Mouse (Mus musculus) spleen, postnatal 36 days (tissue): ENCODE measurements around the gene Lekr1.
A peak's percentile ranks its signal among the peaks of the same experiment; 100 is the strongest.

Experiments used
- DNase-seq, 2 experiments: peaks; one replicate each; pipeline ENCODE4 v3.0.0; 2022; ENCODE audit warnings: low spot score in 2 of 2, mixed read lengths in 1 of 2

Gene Lekr1

GRCm38 (mm10) chr3:65656902-65657660, 8.9 kb upstream of the Lekr1 start:
- DNase-seq, result no peak

- DNase-seq, result no peak
Measured at GRCm38 (mm10) chr3:65658081-65658612, 7.9 kb upstream of the Lekr1 start.

GRCm38 (mm10) chr3:65658721-65659619, 7.1 kb upstream of the Lekr1 start:
- peak; percentile 72 to 75 for DNase-seq

GRCm38 (mm10) chr3:65659620-65659932, 6.5 kb upstream of the Lekr1 start:
- no peak for DNase-seq

- no peak for DNase-seq
Measured at GRCm38 (mm10) chr3:65660336-65660735, 5.7 kb upstream of the Lekr1 start.

GRCm38 (mm10) chr3:65661731-65662130, 4.3 kb upstream of the Lekr1 start:
- no peak for DNase-seq

- peak in 1 of 2 experiments; percentile 9 for DNase-seq
Measured at GRCm38 (mm10) chr3:65663176-65663575, 2.9 kb upstream of the Lekr1 start.

- peak in 1 of 2 experiments; percentile 29 for DNase-seq
Measured at GRCm38 (mm10) chr3:65670216-65670615, 4.2 kb downstream of the Lekr1 start.

DNA sequence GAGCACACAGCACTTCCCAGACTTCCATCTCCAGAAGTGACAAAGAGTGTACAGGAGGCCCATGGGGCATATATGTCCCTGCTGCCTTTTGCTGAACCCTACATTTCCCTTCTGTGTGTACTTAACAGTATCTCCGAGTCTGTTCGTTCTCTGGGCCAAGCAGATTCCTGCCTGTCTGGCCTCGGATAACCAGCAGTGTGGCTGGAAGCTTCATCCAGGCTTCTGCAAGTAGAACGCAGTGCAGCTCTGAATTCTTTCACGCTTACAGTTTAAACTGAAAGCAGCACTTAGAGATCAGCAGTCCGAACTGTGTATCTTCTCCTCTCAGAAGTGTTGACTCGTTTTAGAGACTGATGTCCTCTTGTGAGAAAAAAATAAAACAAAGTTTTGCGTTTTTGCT, 7.7 kb downstream of the Lekr1 start:
- DNase-seq, result no peak

GRCm38 (mm10) chr3:65680612-65681011, 14.6 kb downstream of the Lekr1 start:
- DNase-seq, result no peak

- no peak for DNase-seq
Measured at GRCm38 (mm10) chr3:65689705-65690104, 23.7 kb downstream of the Lekr1 start.

DNA sequence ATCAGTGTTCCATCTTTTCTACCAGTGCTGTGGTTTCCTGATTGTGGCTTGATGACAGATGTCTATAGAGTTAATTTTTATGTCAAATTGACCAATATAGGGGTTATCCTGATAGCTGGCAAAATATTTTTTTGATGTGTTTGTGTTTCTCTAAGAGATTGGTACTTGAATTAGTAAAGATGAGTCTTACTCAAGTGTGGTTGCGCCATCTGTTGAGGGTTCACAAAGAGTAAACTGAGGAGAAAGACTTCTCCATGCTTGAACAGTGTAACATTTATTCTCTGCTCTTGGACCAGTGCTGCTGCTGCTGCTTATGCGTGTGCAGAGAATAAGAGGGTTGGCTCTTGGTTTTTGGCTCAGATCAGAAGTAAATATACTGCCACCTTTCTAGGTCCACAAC, 24.8 kb downstream of the Lekr1 start:
- no peak for DNase-seq

DNA sequence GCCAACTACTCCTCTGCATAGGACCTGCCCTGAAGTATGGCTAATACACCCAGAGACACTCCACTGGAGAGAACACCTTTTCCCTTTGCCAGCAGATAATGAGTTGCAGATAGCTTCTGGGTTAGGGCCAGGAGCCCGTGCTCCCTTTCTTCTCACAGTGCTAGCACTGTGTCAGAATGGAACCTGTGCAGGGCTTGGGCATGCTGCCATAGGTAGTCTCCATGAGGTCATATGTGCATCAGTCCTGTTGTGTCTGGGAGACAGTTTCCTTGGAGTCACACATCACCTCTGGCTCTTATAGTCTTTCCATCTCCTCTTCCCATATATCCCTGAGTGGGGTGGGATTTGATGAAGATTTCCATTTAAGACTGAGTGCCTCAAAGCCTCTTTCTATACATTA, 33.7 kb downstream of the Lekr1 start:
- no peak for DNase-seq

DNA sequence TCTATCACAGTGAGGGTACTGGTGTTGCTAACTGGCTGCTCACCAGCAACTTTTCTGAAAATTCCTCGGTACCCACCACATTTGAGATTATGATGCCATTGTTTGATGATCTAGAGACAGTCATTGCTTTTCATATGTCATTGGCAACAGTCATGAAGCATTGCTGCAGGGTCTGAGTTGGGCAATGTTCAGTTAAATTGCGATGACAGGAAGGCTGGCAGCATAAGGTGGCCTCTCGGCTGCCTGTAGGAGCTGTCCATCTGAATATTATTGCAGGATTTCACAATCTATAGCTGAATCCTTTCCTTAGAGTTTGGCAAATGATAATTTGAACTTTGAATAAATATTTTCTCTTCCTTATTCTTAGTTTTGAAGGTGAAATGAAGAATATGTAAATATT, 48.3 kb downstream of the Lekr1 start:
- no peak for DNase-seq

DNA sequence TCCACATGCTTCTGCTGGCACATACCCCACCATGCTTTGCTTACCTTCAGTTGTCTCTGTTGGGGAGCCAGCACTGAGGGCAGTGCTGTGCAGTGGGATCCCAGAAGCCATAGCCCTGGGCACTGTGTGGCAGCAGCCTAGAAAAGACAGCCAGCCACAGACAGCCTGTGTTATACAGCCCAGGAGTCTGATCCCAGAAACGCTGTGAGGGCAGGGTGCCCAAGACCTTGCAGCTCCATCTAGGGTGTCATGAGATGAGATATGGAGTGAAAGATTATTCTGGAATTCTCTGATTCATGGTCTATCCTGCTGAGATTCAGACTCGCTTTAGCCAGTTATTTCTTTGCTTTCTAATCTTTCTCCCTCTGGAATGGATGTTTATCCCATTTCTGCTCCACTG, 51.4 kb downstream of the Lekr1 start:
- DNase-seq, result no peak

DNA sequence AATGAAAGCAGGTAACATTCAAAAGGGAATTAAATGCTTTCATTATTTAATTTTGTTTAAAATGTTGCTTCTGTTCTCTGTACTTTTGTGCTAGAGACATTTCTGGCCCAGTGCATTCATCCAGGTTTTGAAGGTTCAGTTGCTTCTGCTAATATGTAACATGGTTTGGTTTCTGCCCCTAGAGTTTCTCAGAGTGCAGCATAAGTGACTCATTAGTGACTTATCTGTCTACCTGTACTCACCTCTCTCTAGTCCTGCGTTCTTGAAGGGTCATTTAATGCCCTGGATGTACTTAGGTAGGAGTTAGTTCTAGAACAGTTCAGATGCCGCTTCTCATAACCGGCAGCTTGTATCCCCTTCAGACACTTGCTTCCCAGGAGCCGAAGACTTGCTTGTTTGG, 56.9 kb downstream of the Lekr1 start:
- DNase-seq, result no peak

DNA sequence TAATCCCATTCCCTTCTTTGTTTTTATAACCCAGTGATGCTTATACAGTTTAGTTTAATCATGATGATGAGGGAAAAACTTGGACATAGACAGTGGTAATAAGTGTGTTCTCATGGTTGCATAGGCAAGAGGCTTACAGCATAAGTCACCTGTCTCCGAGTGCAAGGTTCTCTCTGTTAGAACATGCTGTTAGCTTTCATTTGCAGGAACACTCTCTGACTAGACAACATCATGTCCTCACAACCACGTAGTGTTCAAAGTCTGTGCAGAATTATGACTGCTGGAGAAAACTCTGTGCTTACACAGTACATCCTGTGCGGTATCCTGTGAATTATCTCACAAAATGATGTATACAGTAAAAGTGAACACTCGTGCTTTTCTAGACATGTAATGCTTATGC, 57.6 kb downstream of the Lekr1 start:
- no peak for DNase-seq

DNA sequence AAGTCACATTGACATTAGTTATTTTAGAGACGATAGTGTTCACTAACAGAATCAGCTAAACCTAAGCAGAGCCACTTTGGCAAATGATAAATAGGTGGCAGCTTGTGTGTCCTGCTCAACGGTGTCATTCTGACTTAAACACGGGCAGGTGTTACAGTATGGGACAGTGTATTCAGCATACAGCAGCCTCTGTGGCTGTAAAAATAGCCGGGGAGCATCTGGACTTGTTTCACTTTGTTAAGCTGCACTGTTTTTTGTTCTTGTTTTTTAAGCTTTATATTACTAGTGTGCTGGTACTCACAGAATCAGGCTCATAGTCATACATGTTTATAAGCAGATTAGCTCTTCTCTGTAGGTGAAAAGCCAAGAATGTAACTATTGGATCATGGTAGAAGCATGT, 71.8 kb downstream of the Lekr1 start:
- DNase-seq, result no peak

DNA sequence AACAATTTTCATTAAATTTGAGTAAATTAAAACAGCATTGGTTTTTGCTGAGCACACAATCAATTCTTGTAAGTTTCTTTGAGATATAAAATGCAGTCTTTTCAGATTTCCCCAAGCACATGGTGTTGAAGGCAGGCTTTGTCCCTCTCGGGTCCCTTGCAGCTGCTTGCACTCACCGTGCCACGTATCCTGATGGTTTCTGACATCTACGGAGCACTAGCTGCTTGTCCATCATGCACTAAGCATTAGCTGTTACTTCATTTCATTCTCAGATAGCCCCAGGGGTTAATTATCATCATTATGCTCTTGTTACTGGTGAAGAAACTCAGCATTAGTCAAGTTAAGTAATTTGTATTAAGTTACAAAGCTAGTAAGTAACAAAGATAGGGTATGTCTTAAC, 78.9 kb downstream of the Lekr1 start:
- no peak for DNase-seq

GRCm38 (mm10) chr3:65764511-65765508, 98.8 kb downstream of the Lekr1 start:
- DNase-seq, result no peak

DNA sequence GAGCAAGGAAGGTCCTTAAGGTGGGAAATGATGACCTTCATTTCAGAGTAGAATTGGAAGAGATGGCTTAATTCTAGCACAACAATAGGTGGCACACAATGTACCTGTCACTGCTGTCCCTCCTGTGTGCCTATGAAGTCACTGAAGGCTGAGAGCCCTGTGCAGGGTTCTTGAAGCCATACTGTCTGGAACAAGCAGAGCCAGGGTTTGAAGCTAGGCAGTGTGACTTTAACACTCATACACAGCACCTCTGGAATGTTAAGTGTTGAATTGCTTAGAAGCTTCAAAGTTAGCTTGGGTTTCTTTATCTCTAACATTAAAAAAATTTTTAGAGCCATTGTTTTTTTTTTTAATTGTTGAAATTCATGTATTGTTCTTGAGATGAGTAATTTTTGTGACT, 100.4 kb downstream of the Lekr1 start:
- no peak for DNase-seq
